30 mouse cellular contexts compared by ENCODE assay signal in the genomic region with DNA sequence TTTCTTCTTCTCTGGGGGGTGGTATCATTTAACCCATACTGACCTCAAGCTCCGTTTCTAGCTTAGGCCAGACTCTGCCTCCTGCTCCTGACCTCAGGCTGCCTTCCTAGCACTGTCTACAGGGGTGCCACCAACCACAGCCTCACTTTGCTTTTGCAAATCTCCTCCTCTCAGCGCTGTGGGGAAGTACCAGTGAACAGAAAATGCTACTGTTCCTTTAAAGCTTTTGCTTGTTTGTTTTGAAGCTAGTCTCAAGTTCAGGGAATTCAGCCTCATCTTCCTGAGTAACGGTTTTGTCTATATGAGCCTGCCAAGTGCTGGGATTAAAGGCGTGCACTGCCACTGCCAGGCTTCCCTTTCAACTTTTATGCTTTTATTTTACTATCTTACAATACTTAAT. TPM values are rescaled to one million over a fixed set of nuclear protein-coding genes. Genes with fewer than 3 reads are reported as not detected.
"Had no signal": no experiment of that assay in that cellular context is flagged by ENCODE, and none has a peak within 500 bp of the region (broad histone marks: within the 10 kb centered on the region; RNA-seq: fewer than 3 reads in every experiment).

No protein-coding gene starts in this region.

- H3K4me1 ChIP-seq: embryonic facial prominence, embryonic 10.5 days; embryonic facial prominence, embryonic 12.5 days; embryonic facial prominence, embryonic 13.5 days; embryonic facial prominence, embryonic 15.5 days; forebrain, embryonic 10.5 days; forebrain, embryonic 12.5 days; forebrain, embryonic 13.5 days; forebrain, embryonic 15.5 days had no signal

- H3K9ac ChIP-seq: embryonic facial prominence, embryonic 12.5 days; embryonic facial prominence, embryonic 13.5 days; embryonic facial prominence, embryonic 15.5 days; forebrain, embryonic 12.5 days; forebrain, embryonic 13.5 days; forebrain, embryonic 15.5 days; forebrain, postnatal 0 days had no signal

- H3K4me2 ChIP-seq: embryonic facial prominence, embryonic 12.5 days; embryonic facial prominence, embryonic 13.5 days; embryonic facial prominence, embryonic 15.5 days; forebrain, embryonic 12.5 days; forebrain, embryonic 13.5 days; forebrain, embryonic 15.5 days had no signal

- H3K4me3 ChIP-seq: embryonic facial prominence, embryonic 10.5 days; embryonic facial prominence, embryonic 12.5 days; embryonic facial prominence, embryonic 13.5 days; embryonic facial prominence, embryonic 15.5 days; erythroblast, embryonic 14.5 days; forebrain, embryonic 10.5 days; forebrain, embryonic 12.5 days; forebrain, embryonic 13.5 days; forebrain, embryonic 15.5 days; gastrocnemius, adult 2 months; heart, adult 2 months had no signal

- H3K27ac ChIP-seq: embryonic facial prominence, embryonic 10.5 days; embryonic facial prominence, embryonic 12.5 days; embryonic facial prominence, embryonic 13.5 days; embryonic facial prominence, embryonic 15.5 days; forebrain, embryonic 10.5 days; forebrain, embryonic 12.5 days; forebrain, embryonic 13.5 days; forebrain, embryonic 15.5 days; gastrocnemius, adult 2 months; heart, adult 2 months had no signal

- ATAC-seq: forebrain, embryonic 13.5 days; forebrain, embryonic 14.5 days; forebrain, embryonic 15.5 days; forebrain, embryonic 16.5 days; forebrain, postnatal 0 days had no signal

- H3K27me3 ChIP-seq: embryonic facial prominence, embryonic 12.5 days; embryonic facial prominence, embryonic 13.5 days; embryonic facial prominence, embryonic 15.5 days; forebrain, embryonic 12.5 days; forebrain, embryonic 13.5 days; forebrain, embryonic 15.5 days had no signal

- H3K36me3 ChIP-seq: embryonic facial prominence, embryonic 10.5 days; embryonic facial prominence, embryonic 12.5 days; embryonic facial prominence, embryonic 13.5 days; embryonic facial prominence, embryonic 15.5 days; forebrain, embryonic 10.5 days; forebrain, embryonic 12.5 days; forebrain, embryonic 15.5 days had no signal

- DNase-seq: cerebellum, adult 8-10 months; cerebellum, adult 9-10 months; cerebellum, adult 9-11 months; cerebellum, postnatal 10 days; cerebellum, postnatal 14 days; cerebellum, postnatal 25 days; cerebellum, postnatal 36 days; embryo, embryonic 11 days; forebrain, postnatal 0 days; gastrocnemius, adult 2 months; gastrocnemius, postnatal 10 days; gastrocnemius, postnatal 14 days; gastrocnemius, postnatal 25 days; gastrocnemius, postnatal 36 days; heart, adult 11 months; heart, adult 18-20 months; heart, adult 2 months had no signal

- H3K9me3 ChIP-seq: embryonic facial prominence, embryonic 10.5 days; embryonic facial prominence, embryonic 12.5 days; embryonic facial prominence, embryonic 13.5 days; embryonic facial prominence, embryonic 15.5 days; forebrain, embryonic 10.5 days; forebrain, embryonic 12.5 days; forebrain, embryonic 13.5 days; forebrain, embryonic 15.5 days had no signal

RNA-seq across cellular contexts. Expression of a gene that starts 5.8 kb away (rescaled TPM):
- total RNA-seq: gastrocnemius, adult 2 months; gastrocnemius, adult 8-10 months; gastrocnemius, postnatal 14 days; gastrocnemius, postnatal 36 days; gastrocnemius, postnatal 4 days had no signal
- polyA plus RNA-seq: erythroblast, embryonic 14.5 days had no signal
